Mouse (Mus musculus): ENCODE results near the gene Cdc14a. TPM values are rescaled to one million over a fixed set of nuclear protein-coding genes. Genes with fewer than 3 reads are reported as not detected.

The Cdc14a gene
- polyA plus RNA-seq, 1 experiment from 2014 or later, result 6.7 TPM

GRCm38 (mm10) chr3:116368868-116369437, 54.9 kb downstream of the Cdc14a start:
- no peaks in the 10 kb centered on the region for H3K36me3 ChIP-seq (ENCODE audit: control insufficient read depth, insufficient read depth, low read length)
- no peaks in the 10 kb centered on the region for H3K27me3 ChIP-seq (replicated peaks; ENCODE audit: control insufficient read depth, insufficient read depth, low read length)
- no peaks in the 10 kb centered on the region for H3K4me1 ChIP-seq (replicated peaks; ENCODE audit: control insufficient read depth, insufficient read depth, low read length)
- no peaks in the 10 kb centered on the region for H3K9me3 ChIP-seq (ENCODE audit: control insufficient read depth, low read length)
- H3K4me2 ChIP-seq, result no peak overlapping the region
- DNase-seq (ENCODE audit: low spot score) (no peak), ATAC-seq (replicated peaks; ENCODE audit: low FRiP score) (no peak)
- no peak overlapping the region for H3K4me3 ChIP-seq (ENCODE audit: low read depth, low read length)
- 65% methylated on average over 4 of the region's 4 CpGs for WGBS
- no peak overlapping the region for H3K27ac ChIP-seq (ENCODE audit: low read depth, low read length)
- no peak overlapping the region for H3K9ac ChIP-seq (ENCODE audit: low read depth, low read length)

- Histone ChIP-seq H3K36me3 (ENCODE audit: control insufficient read depth, insufficient read depth, low read length) (no peaks in the 10 kb centered on the region), H3K27me3 (replicated peaks; ENCODE audit: control insufficient read depth, insufficient read depth, low read length) (no peaks in the 10 kb centered on the region), H3K4me1 (replicated peaks; ENCODE audit: control insufficient read depth, insufficient read depth, low read length) (no peaks in the 10 kb centered on the region), H3K4me2 (no peak overlapping the region), H3K4me3 (ENCODE audit: low read depth, low read length) (no peak overlapping the region), H3K27ac (ENCODE audit: low read depth, low read length) (no peak overlapping the region), H3K9ac (ENCODE audit: low read depth, low read length) (no peak overlapping the region), H3K9me3 (ENCODE audit: control insufficient read depth, low read length) (no peaks in the 10 kb centered on the region)
- 95% methylated on average over 2 of the region's 2 CpGs for WGBS
- DNase-seq (ENCODE audit: low spot score), result no peak
- ATAC-seq (replicated peaks; ENCODE audit: low FRiP score), result no peak
These were observed 57.7 kb downstream of the Cdc14a start for GRCm38 (mm10) chr3:116366125-116366524.

GRCm38 (mm10) chr3:116361906-116362305, 61.9 kb downstream of the Cdc14a start:
- Histone ChIP-seq H3K9me3 (ENCODE audit: control insufficient read depth, low read length) (no peaks in the 10 kb centered on the region), H3K4me3 (ENCODE audit: low read depth, low read length) (no peak overlapping the region), H3K9ac (ENCODE audit: low read depth, low read length) (no peak overlapping the region), H3K36me3 (ENCODE audit: control insufficient read depth, insufficient read depth, low read length) (no peaks in the 10 kb centered on the region), H3K27ac (ENCODE audit: low read depth, low read length) (no peak overlapping the region), H3K27me3 (replicated peaks; ENCODE audit: control insufficient read depth, insufficient read depth, low read length) (no peaks in the 10 kb centered on the region), H3K4me1 (replicated peaks; ENCODE audit: control insufficient read depth, insufficient read depth, low read length) (no peaks in the 10 kb centered on the region), H3K4me2 (no peak overlapping the region)
- no peak for DNase-seq (ENCODE audit: low spot score)
- ATAC-seq (replicated peaks; ENCODE audit: low FRiP score), result no peak
- 77% methylated on average over 7 of the region's 7 CpGs for WGBS

GRCm38 (mm10) chr3:116361101-116361500, 62.7 kb downstream of the Cdc14a start:
- DNase-seq (ENCODE audit: low spot score) (no peak), ATAC-seq (replicated peaks; ENCODE audit: low FRiP score) (no peak)
- Histone ChIP-seq H3K9ac (ENCODE audit: low read depth, low read length) (no peak overlapping the region), H3K36me3 (ENCODE audit: control insufficient read depth, insufficient read depth, low read length) (no peaks in the 10 kb centered on the region), H3K4me2 (no peak overlapping the region), H3K9me3 (ENCODE audit: control insufficient read depth, low read length) (no peaks in the 10 kb centered on the region), H3K4me1 (replicated peaks; ENCODE audit: control insufficient read depth, insufficient read depth, low read length) (no peaks in the 10 kb centered on the region), H3K4me3 (ENCODE audit: low read depth, low read length) (no peak overlapping the region), H3K27ac (ENCODE audit: low read depth, low read length) (no peak overlapping the region), H3K27me3 (replicated peaks; ENCODE audit: control insufficient read depth, insufficient read depth, low read length) (no peaks in the 10 kb centered on the region)
- 87% methylated on average over 5 of the region's 5 CpGs for WGBS

GRCm38 (mm10) chr3:116357866-116358265, 66.0 kb downstream of the Cdc14a start:
- Histone ChIP-seq H3K9me3 (ENCODE audit: control insufficient read depth, low read length) (no peaks in the 10 kb centered on the region), H3K27ac (ENCODE audit: low read depth, low read length) (no peak overlapping the region), H3K36me3 (ENCODE audit: control insufficient read depth, insufficient read depth, low read length) (no peaks in the 10 kb centered on the region), H3K4me3 (ENCODE audit: low read depth, low read length) (no peak overlapping the region), H3K4me2 (no peak overlapping the region), H3K9ac (ENCODE audit: low read depth, low read length) (no peak overlapping the region), H3K4me1 (replicated peaks; ENCODE audit: control insufficient read depth, insufficient read depth, low read length) (no peaks in the 10 kb centered on the region), H3K27me3 (replicated peaks; ENCODE audit: control insufficient read depth, insufficient read depth, low read length) (no peaks in the 10 kb centered on the region)
- ATAC-seq (replicated peaks; ENCODE audit: low FRiP score) (no peak), DNase-seq (ENCODE audit: low spot score) (no peak)
- WGBS, result 85% methylated on average over 7 of the region's 7 CpGs

GRCm38 (mm10) chr3:116357180-116357579, 66.7 kb downstream of the Cdc14a start:
- no peak overlapping the region for H3K27ac ChIP-seq (ENCODE audit: low read depth, low read length)
- H3K27me3 ChIP-seq (replicated peaks; ENCODE audit: control insufficient read depth, insufficient read depth, low read length), result no peaks in the 10 kb centered on the region
- no peak overlapping the region for H3K4me3 ChIP-seq (ENCODE audit: low read depth, low read length)
- H3K36me3 ChIP-seq (ENCODE audit: control insufficient read depth, insufficient read depth, low read length), result no peaks in the 10 kb centered on the region
- 52% methylated on average over 4 of the region's 4 CpGs for WGBS
- no peak overlapping the region for H3K9ac ChIP-seq (ENCODE audit: low read depth, low read length)
- DNase-seq (ENCODE audit: low spot score) (no peak), ATAC-seq (replicated peaks; ENCODE audit: low FRiP score) (no peak)
- H3K4me1 ChIP-seq (replicated peaks; ENCODE audit: control insufficient read depth, insufficient read depth, low read length), result no peaks in the 10 kb centered on the region
- no peaks in the 10 kb centered on the region for H3K9me3 ChIP-seq (ENCODE audit: control insufficient read depth, low read length)
- H3K4me2 ChIP-seq, result no peak overlapping the region

GRCm38 (mm10) chr3:116355026-116355788, 68.6 kb downstream of the Cdc14a start:
- Histone ChIP-seq H3K9ac (ENCODE audit: low read depth, low read length) (no peak overlapping the region), H3K27ac (ENCODE audit: low read depth, low read length) (no peak overlapping the region), H3K9me3 (ENCODE audit: control insufficient read depth, low read length) (no peaks in the 10 kb centered on the region), H3K36me3 (ENCODE audit: control insufficient read depth, insufficient read depth, low read length) (no peaks in the 10 kb centered on the region), H3K4me1 (replicated peaks; ENCODE audit: control insufficient read depth, insufficient read depth, low read length) (no peaks in the 10 kb centered on the region), H3K27me3 (replicated peaks; ENCODE audit: control insufficient read depth, insufficient read depth, low read length) (no peaks in the 10 kb centered on the region), H3K4me3 (ENCODE audit: low read depth, low read length) (no peak overlapping the region), H3K4me2 (no peak overlapping the region)
- 92% methylated on average over 15 of the region's 15 CpGs for WGBS
- no peak for DNase-seq (ENCODE audit: low spot score)
- ATAC-seq (replicated peaks; ENCODE audit: low FRiP score), result no peak

- Histone ChIP-seq H3K9ac (ENCODE audit: low read depth, low read length) (no peak overlapping the region), H3K27ac (ENCODE audit: low read depth, low read length) (no peak overlapping the region), H3K4me3 (ENCODE audit: low read depth, low read length) (no peak overlapping the region), H3K36me3 (ENCODE audit: control insufficient read depth, insufficient read depth, low read length) (no peaks in the 10 kb centered on the region), H3K4me1 (replicated peaks; ENCODE audit: control insufficient read depth, insufficient read depth, low read length) (no peaks in the 10 kb centered on the region), H3K4me2 (no peak overlapping the region), H3K9me3 (ENCODE audit: control insufficient read depth, low read length) (no peaks in the 10 kb centered on the region), H3K27me3 (replicated peaks; ENCODE audit: control insufficient read depth, insufficient read depth, low read length) (no peaks in the 10 kb centered on the region)
- ATAC-seq (replicated peaks; ENCODE audit: low FRiP score) (no peak), DNase-seq (ENCODE audit: low spot score) (no peak)
- 86% methylated on average over 6 of the region's 6 CpGs for WGBS
These were observed 71.3 kb downstream of the Cdc14a start for GRCm38 (mm10) chr3:116352486-116352885.

GRCm38 (mm10) chr3:116350389-116350967, 73.4 kb downstream of the Cdc14a start:
- Histone ChIP-seq H3K27ac (ENCODE audit: low read depth, low read length) (no peak overlapping the region), H3K27me3 (replicated peaks; ENCODE audit: control insufficient read depth, insufficient read depth, low read length) (no peaks in the 10 kb centered on the region), H3K4me1 (replicated peaks; ENCODE audit: control insufficient read depth, insufficient read depth, low read length) (no peaks in the 10 kb centered on the region), H3K4me2 (no peak overlapping the region), H3K36me3 (ENCODE audit: control insufficient read depth, insufficient read depth, low read length) (0 out of 2 replicates have a peak, but pooled peaks cover 2% of the 10 kb centered on the region), H3K4me3 (ENCODE audit: low read depth, low read length) (no peak overlapping the region), H3K9ac (ENCODE audit: low read depth, low read length) (no peak overlapping the region), H3K9me3 (ENCODE audit: control insufficient read depth, low read length) (no peaks in the 10 kb centered on the region)
- 93% methylated on average over 6 of the region's 6 CpGs for WGBS
- DNase-seq (ENCODE audit: low spot score) (no peak), ATAC-seq (replicated peaks; ENCODE audit: low FRiP score) (no peak)

Data from liver, embryonic 11.5 days (tissue).